Mouse (Mus musculus) right cerebral cortex, postnatal 4 days (tissue): ENCODE data around the gene Ociad2.

Experiments
- DNase-seq: peaks from one replicate; pipeline ENCODE4 v3.0.0-alpha.2; 2022

Ociad2 gene

GRCm38 (mm10) chr5:73301601-73302307 lies 39.1 kb downstream of the Ociad2 start:
- DNase-seq: no peak

GRCm38 (mm10) chr5:73295916-73296315 lies 44.9 kb downstream of the Ociad2 start:
- no peak for DNase-seq

GRCm38 (mm10) chr5:73295016-73295415 lies 45.8 kb downstream of the Ociad2 start:
- DNase-seq: no peak

- DNase-seq: no peak
These were observed 47.4 kb downstream of the Ociad2 start for GRCm38 (mm10) chr5:73293458-73293827.

- DNase-seq: peak; percentile 91
These were observed 48.0 kb downstream of the Ociad2 start, which contains the start of gene Ociad1 for GRCm38 (mm10) chr5:73292502-73293457. Ociad1 (plus strand) TSS chr5:73292784.

- DNase-seq: no peak
These were observed 50.9 kb downstream of the Ociad2 start for GRCm38 (mm10) chr5:73289900-73290299.

- no peak for DNase-seq
These were observed 54.2 kb downstream of the Ociad2 start for GRCm38 (mm10) chr5:73286603-73287002.

- DNase-seq: no peak
These were observed 55.3 kb downstream of the Ociad2 start for GRCm38 (mm10) chr5:73285470-73285978.

- no peak for DNase-seq
These were observed 56.8 kb downstream of the Ociad2 start for GRCm38 (mm10) chr5:73284046-73284445.

GRCm38 (mm10) chr5:73280567-73280850 lies 60.3 kb downstream of the Ociad2 start:
- DNase-seq: no peak

- no peak for DNase-seq
These were observed 60.9 kb downstream of the Ociad2 start for GRCm38 (mm10) chr5:73279732-73280566.

GRCm38 (mm10) chr5:73279190-73279589 lies 61.6 kb downstream of the Ociad2 start:
- DNase-seq: no peak

GRCm38 (mm10) chr5:73274941-73275340 lies 65.9 kb downstream of the Ociad2 start:
- no peak for DNase-seq

- DNase-seq: no peak
These were observed 67.7 kb downstream of the Ociad2 start for GRCm38 (mm10) chr5:73273171-73273570.
